Mouse (Mus musculus): ENCODE results near the gene Zfp385a. TPM values are rescaled to one million over a fixed set of nuclear protein-coding genes. Genes with fewer than 3 reads are reported as not detected.

The Zfp385a gene
- total and polyA plus RNA-seq, 2 experiments from 2014 or later = 5.5 to 7.9 TPM

GRCm38 (mm10) chr15:103340786-103341185 lies 893 bp upstream of the Zfp385a start:
- WGBS = 21% methylated on average over 4 of the region's 4 CpGs
- ATAC-seq (ENCODE audit: insufficient read depth, low read depth) (no peak), DNase-seq (ENCODE audit: low spot score) (no peak)
- H3K4me2 ChIP-seq (ENCODE audit: low read depth, low read length) = no peak overlapping the region
- no peaks in the 10 kb centered on the region for H3K4me1 ChIP-seq (ENCODE audit: control insufficient read depth, insufficient read depth)
- H3K36me3 ChIP-seq (replicated peaks; ENCODE audit: control insufficient read depth, insufficient read depth, low read length) = peaks cover 25% of the 10 kb centered on the region
- TF ChIP-seq EP300 (IDR thresholded peaks at IDR 0.05; ENCODE audit: low read depth) (no peak), CTCF (IDR thresholded peaks at IDR 0.05; ENCODE audit: low read depth) (no peak)
- no peaks in the 10 kb centered on the region for H3K9me3 ChIP-seq (replicated peaks; ENCODE audit: control insufficient read depth, low read length)
- no peak overlapping the region for H3K4me3 ChIP-seq (ENCODE audit: low read depth, low read length)
- H3K27ac ChIP-seq (ENCODE audit: low read depth) = no peak overlapping the region
- H3K27me3 ChIP-seq (ENCODE audit: control insufficient read depth, insufficient read depth, low read length) = peaks cover 35% of the 10 kb centered on the region
- no peak overlapping the region for H3K9ac ChIP-seq (replicated peaks; ENCODE audit: low read depth, low read length)

GRCm38 (mm10) chr15:103339166-103339960 lies 530 bp downstream of the Zfp385a start:
- Histone ChIP-seq H3K4me2 (ENCODE audit: low read depth, low read length) (peak overlapping the region; percentile 75), H3K9me3 (replicated peaks; ENCODE audit: control insufficient read depth, low read length) (no peaks in the 10 kb centered on the region), H3K27me3 (ENCODE audit: control insufficient read depth, insufficient read depth, low read length) (peaks cover 37% of the 10 kb centered on the region), H3K9ac (replicated peaks; ENCODE audit: low read depth, low read length) (no peak overlapping the region), H3K36me3 (replicated peaks; ENCODE audit: control insufficient read depth, insufficient read depth, low read length) (peaks cover 11% of the 10 kb centered on the region), H3K4me1 (ENCODE audit: control insufficient read depth, insufficient read depth) (no peaks in the 10 kb centered on the region), H3K27ac (ENCODE audit: low read depth) (no peak overlapping the region), H3K4me3 (ENCODE audit: low read depth, low read length) (peak overlapping the region; percentile 52)
- ATAC-seq (ENCODE audit: insufficient read depth, low read depth) (no peak), DNase-seq (ENCODE audit: low spot score) (no peak)
- WGBS = 14% methylated on average over 27 of the region's 31 CpGs
- TF ChIP-seq CTCF (IDR thresholded peaks at IDR 0.05; ENCODE audit: low read depth) = no peak

- peaks cover 5% of the 10 kb centered on the region for H3K36me3 ChIP-seq (replicated peaks; ENCODE audit: control insufficient read depth, insufficient read depth, low read length)
- 71% methylated on average over 4 of the region's 4 CpGs for WGBS
- H3K27me3 ChIP-seq (ENCODE audit: control insufficient read depth, insufficient read depth, low read length) = peaks cover 37% of the 10 kb centered on the region
- H3K4me3 ChIP-seq (ENCODE audit: low read depth, low read length) = no peak overlapping the region; the same call in 1 of the 2 replicates
- TF ChIP-seq EP300 (IDR thresholded peaks at IDR 0.05; ENCODE audit: low read depth) = no peak
- TF ChIP-seq CTCF (IDR thresholded peaks at IDR 0.05; ENCODE audit: low read depth) = no peak
- H3K4me1 ChIP-seq (ENCODE audit: control insufficient read depth, insufficient read depth) = no peaks in the 10 kb centered on the region
- no peak for DNase-seq (ENCODE audit: low spot score)
- H3K27ac ChIP-seq (ENCODE audit: low read depth) = no peak overlapping the region
- ATAC-seq (ENCODE audit: insufficient read depth, low read depth) = no peak
- H3K4me2 ChIP-seq (ENCODE audit: low read depth, low read length) = peak overlapping the region; percentile 75; the same call in 1 of the 2 replicates
- no peaks in the 10 kb centered on the region for H3K9me3 ChIP-seq (replicated peaks; ENCODE audit: control insufficient read depth, low read length)
- no peak overlapping the region for H3K9ac ChIP-seq (replicated peaks; ENCODE audit: low read depth, low read length)
Observed at GRCm38 (mm10) chr15:103338829-103339165, 1.1 kb downstream of the Zfp385a start.

GRCm38 (mm10) chr15:103336996-103337667 lies 2.8 kb downstream of the Zfp385a start:
- H3K27ac ChIP-seq (ENCODE audit: low read depth) = no peak overlapping the region
- no peak overlapping the region for H3K4me2 ChIP-seq (ENCODE audit: low read depth, low read length)
- no peaks in the 10 kb centered on the region for H3K9me3 ChIP-seq (replicated peaks; ENCODE audit: control insufficient read depth, low read length)
- no peak overlapping the region for H3K9ac ChIP-seq (replicated peaks; ENCODE audit: low read depth, low read length)
- no peak overlapping the region for H3K4me3 ChIP-seq (ENCODE audit: low read depth, low read length)
- DNase-seq (ENCODE audit: low spot score) = no peak
- H3K4me1 ChIP-seq (ENCODE audit: control insufficient read depth, insufficient read depth) = no peaks in the 10 kb centered on the region
- ATAC-seq (ENCODE audit: insufficient read depth, low read depth) = no peak
- no peaks in the 10 kb centered on the region for H3K36me3 ChIP-seq (replicated peaks; ENCODE audit: control insufficient read depth, insufficient read depth, low read length)
- TF ChIP-seq EP300 (IDR thresholded peaks at IDR 0.05; ENCODE audit: low read depth) = no peak
- TF ChIP-seq CTCF (IDR thresholded peaks at IDR 0.05; ENCODE audit: low read depth) = no peak
- peaks cover 37% of the 10 kb centered on the region for H3K27me3 ChIP-seq (ENCODE audit: control insufficient read depth, insufficient read depth, low read length)
- WGBS = 41% methylated on average over 11 of the region's 11 CpGs

GRCm38 (mm10) chr15:103335488-103336235 lies 4.2 kb downstream of the Zfp385a start:
- 29% methylated on average over 7 of the region's 7 CpGs for WGBS
- H3K9me3 ChIP-seq (replicated peaks; ENCODE audit: control insufficient read depth, low read length) = no peaks in the 10 kb centered on the region
- no peaks in the 10 kb centered on the region for H3K4me1 ChIP-seq (ENCODE audit: control insufficient read depth, insufficient read depth)
- H3K27me3 ChIP-seq (ENCODE audit: control insufficient read depth, insufficient read depth, low read length) = peaks cover 27% of the 10 kb centered on the region
- H3K9ac ChIP-seq (replicated peaks; ENCODE audit: low read depth, low read length) = no peak overlapping the region
- H3K27ac ChIP-seq (ENCODE audit: low read depth) = no peak overlapping the region
- ATAC-seq (ENCODE audit: insufficient read depth, low read depth) (no peak), DNase-seq (ENCODE audit: low spot score) (no peak)
- TF ChIP-seq EP300 (IDR thresholded peaks at IDR 0.05; ENCODE audit: low read depth) = no peak
- no peak for TF ChIP-seq CTCF (IDR thresholded peaks at IDR 0.05; ENCODE audit: low read depth)
- no peak overlapping the region for H3K4me2 ChIP-seq (ENCODE audit: low read depth, low read length)
- no peak overlapping the region for H3K4me3 ChIP-seq (ENCODE audit: low read depth, low read length)
- no peaks in the 10 kb centered on the region for H3K36me3 ChIP-seq (replicated peaks; ENCODE audit: control insufficient read depth, insufficient read depth, low read length)

Data from heart, postnatal 0 days (tissue).